23 mouse cellular contexts compared by ENCODE assay signal in genomic region chr13:117054811-117055496, GRCm38 (mm10). TPM values are rescaled to one million over a fixed set of nuclear protein-coding genes. Genes with fewer than 3 reads are reported as not detected.
DNase-seq lines count a peak whose midpoint lies in the region; ATAC-seq and TF ChIP-seq lines count a peak whose summit lies in the region.
"Had no signal": no experiment of that assay in that cellular context is flagged by ENCODE, and none has a peak within 500 bp of the region (broad histone marks: within the 10 kb centered on the region; RNA-seq: fewer than 3 reads in every experiment).

No protein-coding gene starts in this region.

- no peak overlapping the region for H3K9ac ChIP-seq in lung, postnatal 0 days (replicated peaks; ENCODE audit: low read depth)
- H3K9ac ChIP-seq: embryonic facial prominence, embryonic 13.5 days; forebrain, embryonic 12.5 days; liver, embryonic 13.5 days; lung, embryonic 15.5 days; midbrain, embryonic 15.5 days; neural tube, embryonic 13.5 days; stomach, embryonic 15.5 days had no signal

- DNase-seq in lung, postnatal 0 days (ENCODE audit: low spot score), result peak; percentile 62
- no peak for DNase-seq in lung, adult 2 months
- DNase-seq in T-cell, adult 2 months (ENCODE audit: low spot score), result peak; percentile 51
- DNase-seq in thymus, adult 2 months, result peak; percentile 49
- peak; percentile 63 for DNase-seq in thymus, postnatal 4 days
- DNase-seq in gastrocnemius, postnatal 4 days (ENCODE audit: low spot score in 2 of 2), result no peak
- DNase-seq in kidney, adult 8-10 months, result no peak
- DNase-seq: adrenal gland, postnatal 14 days; cerebellum, adult 2 months; cerebellum, postnatal 25 days; embryo, embryonic 11 days; kidney, adult 11 months; layer of hippocampus, adult 9-11 months; liver, embryonic 13.5 days had no signal

- no peaks in the 10 kb centered on the region for H3K9me3 ChIP-seq in lung, postnatal 0 days (ENCODE audit: low read length)
- H3K9me3 ChIP-seq: embryonic facial prominence, embryonic 13.5 days; forebrain, embryonic 12.5 days; liver, embryonic 13.5 days; lung, embryonic 15.5 days; midbrain, embryonic 15.5 days; neural tube, embryonic 13.5 days; stomach, embryonic 15.5 days had no signal

- no peaks in the 10 kb centered on the region for H3K36me3 ChIP-seq in lung, postnatal 0 days (ENCODE audit: insufficient read depth, low read length)
- H3K36me3 ChIP-seq in thymus, adult 2 months (ENCODE audit: control insufficient read depth, insufficient read depth, low read length), result no peaks in the 10 kb centered on the region
- H3K36me3 ChIP-seq: embryonic facial prominence, embryonic 13.5 days; forebrain, embryonic 12.5 days; liver, embryonic 13.5 days; lung, embryonic 15.5 days; midbrain, embryonic 15.5 days; neural tube, embryonic 13.5 days; stomach, embryonic 15.5 days had no signal

- H3K4me1 ChIP-seq in lung, postnatal 0 days (ENCODE audit: insufficient read depth, low read depth, low read length), result no peaks in the 10 kb centered on the region
- H3K4me1 ChIP-seq in lung, adult 2 months (ENCODE audit: control insufficient read depth, insufficient read depth, low read length), result no peaks in the 10 kb centered on the region; the same call in 1 of the 2 replicates
- H3K4me1 ChIP-seq in thymus, adult 2 months (replicated peaks; ENCODE audit: control insufficient read depth, insufficient read depth, low read length), result peaks cover 17% of the 10 kb centered on the region
- H3K4me1 ChIP-seq: forebrain, embryonic 12.5 days; liver, embryonic 13.5 days; lung, embryonic 15.5 days; midbrain, embryonic 15.5 days; neural tube, embryonic 13.5 days; stomach, embryonic 15.5 days had no signal

- ATAC-seq in lung, postnatal 0 days, result peak; percentile 84
- ATAC-seq: midbrain, embryonic 15.5 days had no signal

- H3K27me3 ChIP-seq in lung, postnatal 0 days (replicated peaks; ENCODE audit: insufficient read depth, low read length), result no peaks in the 10 kb centered on the region
- no peaks in the 10 kb centered on the region for H3K27me3 ChIP-seq in thymus, adult 2 months (ENCODE audit: control insufficient read depth, insufficient read depth, low read length)
- H3K27me3 ChIP-seq: embryonic facial prominence, embryonic 13.5 days; forebrain, embryonic 12.5 days; liver, embryonic 13.5 days; lung, embryonic 15.5 days; midbrain, embryonic 15.5 days; neural tube, embryonic 13.5 days; stomach, embryonic 15.5 days had no signal

- no peak overlapping the region for H3K4me2 ChIP-seq in lung, postnatal 0 days (replicated peaks; ENCODE audit: low read depth, low read length)
- H3K4me2 ChIP-seq: embryonic facial prominence, embryonic 13.5 days; forebrain, embryonic 12.5 days; heart, embryonic 11.5 days; liver, embryonic 13.5 days; lung, embryonic 15.5 days; midbrain, embryonic 15.5 days; neural tube, embryonic 13.5 days; stomach, embryonic 15.5 days had no signal

- H3K27ac ChIP-seq in lung, postnatal 0 days (ENCODE audit: low read length), result no peak overlapping the region
- peak overlapping the region; percentile 15; the same call in 1 of the 2 replicates for H3K27ac ChIP-seq in thymus, adult 2 months (ENCODE audit: control insufficient read depth, insufficient read depth, low read length)
- H3K27ac ChIP-seq: embryonic facial prominence, embryonic 13.5 days; forebrain, embryonic 12.5 days; kidney, postnatal 0 days; liver, embryonic 13.5 days; lung, embryonic 15.5 days; midbrain, embryonic 15.5 days; neural tube, embryonic 13.5 days; stomach, embryonic 15.5 days had no signal

- TF ChIP-seq CTCF in lung, postnatal 0 days (IDR thresholded peaks at IDR 0.05), result no peak
- TF ChIP-seq CTCF in lung, adult 2 months (IDR thresholded peaks at IDR 0.05; ENCODE audit: insufficient read depth, low read length), result no peak
- TF ChIP-seq CTCF in thymus, adult 2 months (IDR thresholded peaks at IDR 0.05; ENCODE audit: borderline replicate concordance, control insufficient read depth, extremely low read depth, insufficient read depth, low read length, poor library complexity), result no peak

- no peak overlapping the region for H3K4me3 ChIP-seq in lung, postnatal 0 days (ENCODE audit: low read depth, low read length)
- H3K4me3 ChIP-seq in lung, adult 2 months (replicated peaks; ENCODE audit: extremely low read depth, low read depth, low read length), result no peak overlapping the region
- no peak overlapping the region for H3K4me3 ChIP-seq in thymus, adult 2 months (ENCODE audit: control insufficient read depth, insufficient read depth, low read length)
- H3K4me3 ChIP-seq: embryonic facial prominence, embryonic 13.5 days; erythroblast, embryonic 14.5 days; forebrain, embryonic 12.5 days; liver, embryonic 13.5 days; lung, embryonic 15.5 days; midbrain, embryonic 15.5 days; neural tube, embryonic 13.5 days; stomach, embryonic 15.5 days had no signal

- no peak for TF ChIP-seq POLR2A in lung, adult 2 months (IDR thresholded peaks at IDR 0.05; ENCODE audit: borderline replicate concordance, extremely low read depth, low read depth, low read length)
- no peak for TF ChIP-seq POLR2A in thymus, adult 2 months (IDR thresholded peaks at IDR 0.05; ENCODE audit: control insufficient read depth, extremely low read depth, insufficient read depth, low read length, poor library complexity)

- 77% methylated on average over 7 of the region's 7 CpGs for WGBS in lung, postnatal 0 days
- WGBS in lung, adult 2 months, result 48% methylated on average over 7 of the region's 7 CpGs
- 13% methylated on average over 7 of the region's 7 CpGs for WGBS in thymus, adult 2 months

- TF ChIP-seq EP300 in lung, postnatal 0 days (IDR thresholded peaks at IDR 0.05), result 0 out of 2 replicates have a peak, but pooled peaks have one; percentile 33

RNA-seq across cellular contexts. Expression of gene Parp8, which starts 29.6 kb away (rescaled TPM):
- 5.6 and 6.8 TPM in 2 replicates for polyA plus RNA-seq in lung, postnatal 0 days (2015; fragmentation: Nextera tagmentation; extraction: Ambion mirVana)
- 6.6 and 9.6 TPM in 2 replicates for polyA plus RNA-seq in lung, adult 2 months (2012; rRNA removed)
- 14.4 and 17.4 TPM in 2 replicates for polyA plus RNA-seq in thymus, adult 2 months (2012; rRNA removed)
- total RNA-seq in gastrocnemius, postnatal 4 days (2021), result 10 to 100 TPM; 19.6 to 22.2 TPM

Comparison
In these comparisons a context has a peak if more than half of its experiments do, and no peak if none do; other contexts are left out.
1. DNase-seq: peak in lung, postnatal 0 days (single experiment), T-cell, adult 2 months (single experiment), thymus, adult 2 months (single experiment) and thymus, postnatal 4 days (single experiment); none in lung, adult 2 months (single experiment), gastrocnemius, postnatal 4 days (0 of 2) and kidney, adult 8-10 months (0 of 2).